Mouse (Mus musculus): ENCODE results near the gene Chrm1. TPM values are rescaled to one million over a fixed set of nuclear protein-coding genes. Genes with fewer than 3 reads are reported as not detected.

Chrm1 gene
- total RNA-seq, 2 experiments from 2014 or later: 157 to 166 TPM

DNA sequence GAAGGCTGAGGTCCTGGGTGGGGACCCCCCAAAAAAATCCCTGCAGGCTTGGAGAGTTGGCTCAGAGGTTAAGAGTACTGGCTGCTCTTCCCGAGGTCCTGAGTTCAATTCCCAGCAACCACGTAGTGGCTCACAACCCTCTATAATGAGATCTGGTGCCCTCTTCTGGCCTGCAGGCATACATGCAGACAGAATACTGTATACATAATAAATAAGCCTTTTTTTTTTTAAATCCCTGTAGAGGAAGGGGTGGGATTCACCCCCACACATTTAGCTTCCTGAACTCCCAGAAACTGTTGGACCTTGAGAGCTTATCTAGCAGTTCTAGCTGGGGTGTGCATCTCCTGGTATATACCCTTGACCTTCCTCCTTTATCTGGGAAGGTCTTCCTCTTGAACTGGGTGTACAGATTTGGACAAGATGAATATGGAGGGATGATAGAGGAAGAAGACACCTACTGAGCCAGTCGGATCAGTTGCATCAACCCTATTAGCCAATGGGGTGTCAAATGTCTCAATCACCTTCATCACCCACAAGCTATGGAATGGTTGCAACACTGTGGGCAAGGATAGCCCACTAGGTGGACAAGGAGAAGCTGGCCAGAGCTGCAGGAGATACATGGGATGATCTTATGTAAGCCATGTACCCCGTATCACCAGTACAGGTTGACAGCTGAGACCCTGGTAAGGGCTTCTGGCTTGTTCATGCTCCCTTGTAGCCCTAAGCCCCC lies 18.2 kb downstream of the Chrm1 start:
- no peak for DNase-seq (ENCODE audit: low spot score in 2 of 2)
- intact Hi-C loops (cut with DNase I): loop anchor here (2.0 kb wide), 1 partner anchor 113 kb away; no protein-coding TSS in a partner anchor

DNA sequence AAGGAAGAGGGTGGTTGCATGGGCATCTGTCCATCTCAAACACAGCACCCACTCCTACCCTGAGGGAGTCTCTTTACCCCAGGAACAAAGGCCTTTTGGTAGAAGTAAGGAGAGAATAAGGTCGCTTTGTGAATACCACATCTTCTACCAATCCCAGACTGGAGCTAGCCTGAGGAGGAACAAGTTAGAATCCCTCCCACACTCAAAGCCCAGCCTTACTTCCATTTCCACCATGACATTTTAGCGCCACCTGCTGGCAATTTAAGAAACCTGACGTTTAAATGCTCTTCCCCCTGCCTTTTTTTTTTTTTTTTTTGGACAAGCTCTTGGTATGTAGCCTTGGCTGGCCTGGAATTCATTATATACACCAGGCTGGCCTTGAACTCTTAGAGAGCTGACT lies 19.4 kb downstream of the Chrm1 start:
- DNase-seq (ENCODE audit: low spot score in 2 of 2): peak; percentile 67 to 75

DNA sequence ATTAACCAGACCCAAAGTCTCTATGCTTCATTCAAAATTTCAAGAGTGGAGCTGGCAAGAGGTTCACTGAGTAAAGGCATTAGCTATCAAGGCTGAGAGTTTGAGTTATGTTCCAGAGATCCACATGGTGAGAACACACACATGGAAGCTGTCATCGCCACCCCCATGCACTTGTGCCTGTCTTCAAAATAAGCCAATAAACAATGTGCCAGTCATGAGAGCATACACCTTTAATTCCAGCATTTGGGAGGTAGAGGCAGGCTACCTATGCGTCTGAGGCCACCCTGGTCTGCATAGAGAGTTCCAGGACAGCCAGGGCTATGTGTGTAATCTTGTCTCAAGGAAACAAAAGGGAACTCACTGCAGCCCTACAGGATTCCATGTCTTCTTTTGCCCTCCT lies 20.0 kb downstream of the Chrm1 start:
- intact Hi-C loops (cut with DNase I): loop anchor here (1.0 to 2.0 kb wide), 2 partner anchors 105 to 115 kb away; no protein-coding TSS in a partner anchor
- no peak for DNase-seq (ENCODE audit: low spot score in 2 of 2)

More for the DNA sequence above, 19.4 kb downstream of the Chrm1 start:
- intact Hi-C loops (cut with DNase I): loop anchor here (1.0 to 2.0 kb wide), 2 partner anchors 105 to 114 kb away; no protein-coding TSS in a partner anchor

DNA sequence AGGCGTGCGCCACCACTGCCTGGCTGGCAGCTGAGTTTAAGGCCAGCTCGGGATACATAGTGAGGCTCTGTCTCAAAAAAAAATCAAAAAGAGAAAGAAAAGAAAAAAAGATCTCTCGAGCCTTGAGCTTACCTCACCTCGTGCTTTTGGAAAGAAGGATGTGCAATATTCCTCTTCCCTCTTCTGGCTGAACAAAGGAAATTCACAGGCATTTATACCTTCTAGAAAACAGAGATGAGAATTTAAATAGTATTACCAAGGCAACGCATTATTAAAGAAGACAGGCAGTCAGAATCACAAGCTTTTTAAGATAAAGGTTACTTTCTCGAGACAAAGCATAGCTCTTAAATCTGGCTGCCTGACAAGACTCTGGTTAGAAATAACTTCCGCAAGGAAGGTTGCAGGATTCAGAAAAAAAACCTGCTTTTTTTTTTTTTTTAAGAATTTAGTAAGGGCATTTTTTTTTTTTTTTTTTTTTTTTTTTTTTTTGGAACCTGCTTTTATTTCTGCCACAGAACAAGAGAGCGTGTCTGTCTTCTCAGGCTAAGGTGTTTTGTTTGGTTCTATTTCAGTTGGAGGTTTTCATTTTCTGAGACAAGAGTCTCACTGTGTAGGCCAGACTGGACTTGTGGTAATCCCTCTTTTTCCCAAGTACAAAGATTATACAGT lies 28.4 kb downstream of the Chrm1 start:
- intact Hi-C loops (cut with DNase I): no loop called here
- no peak for DNase-seq (ENCODE audit: low spot score in 2 of 2)

DNA sequence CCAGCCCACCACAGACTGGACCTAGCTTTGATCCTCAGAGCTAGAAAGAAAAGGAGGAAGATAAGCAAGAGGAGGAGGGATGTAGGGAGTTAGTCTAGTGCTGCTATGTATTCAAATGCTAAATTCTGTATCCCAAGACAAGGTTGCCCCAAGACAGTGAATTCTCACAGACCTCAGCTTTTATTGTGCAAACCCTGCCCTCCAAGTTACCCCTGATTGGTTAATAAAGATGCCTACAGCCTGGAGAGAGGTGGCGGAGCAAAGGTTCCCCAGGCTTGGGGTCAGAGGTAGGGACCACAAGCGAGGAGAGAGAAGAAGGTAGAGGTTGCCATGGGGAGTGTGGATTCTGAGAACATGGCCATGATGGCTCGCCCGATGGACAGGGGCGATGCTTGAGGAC lies 29.2 kb downstream of the Chrm1 start:
- intact Hi-C loops (cut with DNase I): no loop called here
- DNase-seq (ENCODE audit: low spot score in 2 of 2): no peak

DNA sequence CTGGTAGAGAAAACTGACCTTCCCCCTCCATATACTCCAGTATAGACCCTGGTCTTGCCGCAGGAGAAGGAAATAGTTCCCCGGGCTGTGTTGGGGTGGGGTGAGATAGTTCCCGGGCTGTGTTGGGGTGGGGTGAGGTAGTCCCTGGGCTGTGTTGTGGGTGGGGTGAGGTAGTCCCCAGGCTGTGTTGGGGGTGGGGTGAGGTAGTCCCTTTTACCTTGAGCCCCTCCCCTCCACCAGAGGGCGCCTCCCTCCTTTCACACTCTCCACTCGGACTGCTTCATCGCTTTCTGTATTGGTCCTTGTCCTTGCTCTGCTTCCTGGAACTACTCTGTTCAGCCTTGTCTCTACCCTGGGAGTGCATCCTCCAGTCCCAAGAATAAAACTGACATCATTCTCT lies 31.7 kb downstream of the Chrm1 start:
- no peak for DNase-seq (ENCODE audit: low spot score in 2 of 2)
- intact Hi-C loops (cut with DNase I): no loop called here

DNA sequence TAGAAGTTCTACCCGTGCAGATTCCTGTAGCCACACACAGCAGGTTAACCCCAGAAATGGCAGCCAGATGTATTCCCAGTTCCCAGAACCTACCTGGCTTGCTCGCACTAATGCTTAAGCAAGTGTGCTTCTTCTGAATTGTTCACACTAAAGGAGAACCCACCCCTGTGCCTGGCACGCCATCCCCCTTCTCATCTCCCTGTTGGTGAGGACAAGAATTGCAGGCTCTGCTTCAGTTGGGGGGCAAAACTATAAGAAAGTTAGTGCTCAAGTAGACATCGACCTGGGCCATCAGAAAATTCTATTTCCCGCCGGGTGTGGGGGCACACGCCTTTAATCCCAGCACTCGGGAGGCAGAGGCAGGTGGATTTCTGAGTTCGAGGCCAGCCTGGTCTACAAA lies 36.1 kb downstream of the Chrm1 start:
- no peak for DNase-seq (ENCODE audit: low spot score in 2 of 2)
- intact Hi-C loops (cut with DNase I): no loop called here

DNA sequence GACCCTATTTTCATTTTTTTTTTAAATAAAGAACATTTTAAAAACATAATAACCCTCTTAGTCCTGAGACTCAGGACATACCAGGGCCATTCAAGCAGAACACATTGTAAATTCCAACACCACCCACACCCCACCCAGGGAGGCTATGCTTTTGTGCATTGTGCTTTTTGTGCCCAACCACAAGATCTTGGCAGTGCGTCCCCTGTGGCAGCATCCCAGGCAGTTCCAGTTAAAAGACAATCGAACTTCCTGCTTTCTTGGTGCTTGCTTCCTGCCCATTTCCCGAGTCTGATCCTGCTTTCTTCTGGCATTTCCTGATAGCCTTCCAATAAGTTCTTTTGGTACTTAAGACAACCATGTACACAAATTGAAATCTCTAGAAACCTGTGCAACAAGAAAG lies 38.9 kb downstream of the Chrm1 start:
- intact Hi-C loops (cut with DNase I): no loop called here
- no peak for DNase-seq (ENCODE audit: low spot score in 2 of 2)

DNA sequence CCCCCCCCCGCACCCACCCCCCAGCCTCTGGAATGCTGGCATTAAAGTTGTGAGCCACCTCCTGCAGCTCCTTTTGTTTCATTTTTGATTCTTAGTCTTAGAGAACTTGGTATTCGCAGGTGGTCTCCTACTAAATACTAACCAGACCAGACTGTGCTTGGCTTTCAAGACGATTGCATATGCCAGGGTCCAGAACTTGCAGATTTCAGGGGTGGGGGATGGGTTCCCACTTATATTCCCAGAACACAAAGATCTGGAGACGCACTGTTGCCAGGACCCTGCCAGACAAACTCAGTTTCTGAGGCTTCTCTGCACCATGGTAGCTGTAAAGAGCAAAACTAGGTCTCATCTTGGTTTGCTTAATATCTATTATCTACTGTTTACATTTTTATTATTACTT lies 40.0 kb downstream of the Chrm1 start:
- intact Hi-C loops (cut with DNase I): no loop called here
- no peak for DNase-seq (ENCODE audit: low spot score in 2 of 2)

DNA sequence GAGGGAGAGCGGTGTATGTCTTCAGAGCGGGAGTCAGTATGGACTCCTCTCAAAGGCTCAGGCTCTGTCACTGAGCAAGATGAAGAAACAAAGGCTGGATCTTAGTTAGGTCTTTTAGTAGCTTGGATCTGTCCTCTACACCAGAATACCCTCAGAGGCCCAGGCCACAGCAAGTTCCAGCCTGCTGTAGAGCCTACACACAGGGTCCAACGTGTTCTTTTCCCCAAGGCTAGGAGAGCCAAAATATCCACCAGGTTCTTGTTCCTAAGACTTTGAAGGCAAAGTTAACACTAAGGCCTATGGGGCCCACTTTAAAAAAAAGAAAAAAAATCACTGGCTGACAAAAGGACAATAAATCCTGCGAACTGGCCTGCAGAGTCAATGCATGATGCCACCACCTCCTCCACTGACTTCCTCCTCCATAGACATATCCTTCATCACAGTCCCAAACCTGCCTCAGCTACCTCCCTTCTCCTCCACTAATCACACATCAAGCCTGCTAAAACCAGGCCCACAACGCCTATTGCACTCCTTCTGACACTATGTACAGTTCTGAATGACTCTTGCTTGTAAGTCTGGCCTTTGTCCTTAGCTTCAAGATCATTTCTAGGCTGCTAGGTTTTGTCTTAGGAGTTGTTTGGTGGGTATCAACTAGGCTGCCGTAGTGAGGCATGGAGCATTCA lies 41.6 kb downstream of the Chrm1 start:
- intact Hi-C loops (cut with DNase I): no loop called here

DNA sequence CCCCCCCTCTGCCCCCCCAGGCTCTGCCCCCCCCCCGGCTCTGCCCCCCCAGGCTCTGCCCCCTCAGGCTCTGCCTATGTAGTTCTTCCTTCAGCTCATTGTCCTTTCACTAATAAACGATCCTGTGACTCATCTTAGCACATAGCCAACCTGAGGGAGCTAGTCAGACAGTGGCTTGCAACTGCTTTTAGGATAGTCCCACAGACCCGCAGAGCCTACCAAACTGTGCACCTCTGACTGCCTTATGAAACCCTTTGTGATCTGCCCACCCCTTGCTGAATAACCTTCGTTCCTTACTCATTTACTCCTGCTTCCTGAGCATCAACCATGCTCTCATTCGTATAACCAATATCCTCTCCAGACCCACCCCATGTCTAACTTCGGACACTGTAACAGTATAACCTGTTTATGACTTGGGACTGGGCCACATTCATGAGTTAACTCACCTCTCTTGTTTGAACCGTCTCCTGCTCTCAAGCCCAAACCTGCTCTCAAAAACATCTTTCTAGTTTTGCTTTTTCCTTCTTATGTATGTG lies 42.6 kb downstream of the Chrm1 start:
- no peak for DNase-seq (ENCODE audit: low spot score in 2 of 2)
- intact Hi-C loops (cut with DNase I): no loop called here

More for the DNA sequence above, 41.6 kb downstream of the Chrm1 start:
- no peak for DNase-seq (ENCODE audit: low spot score in 2 of 2)

DNA sequence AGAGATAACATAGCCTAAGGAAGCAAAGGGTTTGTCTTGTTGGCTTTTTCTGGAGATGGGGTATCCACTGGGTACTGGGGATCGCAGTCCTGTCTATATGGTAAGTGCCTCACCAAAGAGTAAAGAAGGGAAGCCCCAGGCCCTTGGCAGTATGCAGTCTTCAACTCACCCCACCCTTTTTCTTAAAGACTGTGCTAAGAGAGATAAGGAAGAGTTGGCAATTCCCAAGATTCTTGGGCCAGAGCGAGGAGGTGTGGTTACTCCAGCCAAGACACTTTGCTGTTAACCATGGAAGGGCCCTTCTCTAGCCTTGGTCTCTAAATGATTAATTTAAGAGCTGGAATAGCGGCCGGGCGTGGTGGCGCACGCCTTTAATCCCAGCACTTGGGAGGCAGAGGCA lies 43.3 kb downstream of the Chrm1 start:
- intact Hi-C loops (cut with DNase I): no loop called here
- no peak for DNase-seq (ENCODE audit: low spot score in 2 of 2)

DNA sequence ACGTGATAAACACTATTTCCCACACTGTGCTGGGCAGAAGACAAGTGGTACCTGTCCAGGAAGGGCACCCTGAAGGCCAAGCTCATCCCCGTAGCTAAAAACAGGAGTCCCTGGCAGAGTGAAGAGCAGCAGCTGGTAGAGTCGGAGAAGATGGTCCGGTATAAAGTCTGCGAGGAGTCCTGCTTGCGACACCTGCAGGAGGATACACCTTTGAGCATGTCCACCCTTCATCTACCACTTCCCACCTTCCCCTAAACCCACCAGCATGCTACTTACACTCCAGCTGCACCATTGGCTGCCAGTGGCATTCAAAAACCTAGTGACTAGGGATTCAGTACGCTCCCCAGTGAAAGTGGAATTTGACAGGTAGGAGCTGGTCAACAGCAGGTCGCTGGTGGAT lies 45.4 kb downstream of the Chrm1 start:
- no peak for DNase-seq (ENCODE audit: low spot score in 2 of 2)
- intact Hi-C loops (cut with DNase I): no loop called here

DNA sequence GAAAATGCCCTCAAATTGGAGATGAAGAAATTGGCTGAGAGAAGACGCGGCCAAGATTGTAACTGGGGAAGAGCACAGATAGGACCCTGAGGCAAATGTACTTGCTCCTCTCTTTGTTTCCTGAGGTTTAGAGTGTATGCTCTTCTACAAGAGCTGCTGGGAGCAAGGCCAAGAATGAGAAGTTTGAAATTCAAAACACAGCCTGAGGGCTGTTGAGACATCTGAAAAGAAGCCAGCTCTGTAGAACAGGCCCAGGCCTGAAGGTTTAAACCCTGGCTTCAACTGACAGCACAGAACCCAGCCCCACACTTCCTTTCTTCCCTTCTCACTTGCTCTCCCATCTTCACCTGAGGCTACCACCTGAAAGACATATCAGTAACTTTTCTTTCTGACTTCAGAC lies 46.5 kb downstream of the Chrm1 start:
- intact Hi-C loops (cut with DNase I): loop anchor here (5.0 kb wide), 1 partner anchor 48 kb away; the partner anchor contains the start of gene Chrm1
- DNase-seq (ENCODE audit: low spot score in 2 of 2): no peak

DNA sequence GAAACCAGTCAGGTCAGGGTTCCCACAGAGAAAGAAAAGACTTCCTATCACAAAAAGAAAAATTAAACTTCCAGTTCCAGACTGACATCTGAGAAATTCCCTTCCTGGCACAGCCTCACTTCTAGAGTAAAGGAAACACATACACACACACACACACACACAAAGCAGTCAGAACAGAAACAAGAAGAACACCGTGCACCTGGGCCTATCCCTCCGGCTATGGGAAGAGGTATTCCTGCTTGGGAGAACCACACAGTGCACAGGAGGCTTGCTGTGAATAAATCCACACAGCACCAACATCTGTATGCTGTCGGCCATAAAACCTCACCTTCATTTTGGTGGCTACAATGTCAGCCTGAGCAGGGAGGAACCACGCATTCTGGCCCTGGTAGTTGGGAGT lies 47.9 kb downstream of the Chrm1 start:
- intact Hi-C loops (cut with DNase I): loop anchor here (5.0 kb wide), 1 partner anchor 49 kb away; the partner anchor contains the start of gene Chrm1
- no peak for DNase-seq (ENCODE audit: low spot score in 2 of 2)

DNA sequence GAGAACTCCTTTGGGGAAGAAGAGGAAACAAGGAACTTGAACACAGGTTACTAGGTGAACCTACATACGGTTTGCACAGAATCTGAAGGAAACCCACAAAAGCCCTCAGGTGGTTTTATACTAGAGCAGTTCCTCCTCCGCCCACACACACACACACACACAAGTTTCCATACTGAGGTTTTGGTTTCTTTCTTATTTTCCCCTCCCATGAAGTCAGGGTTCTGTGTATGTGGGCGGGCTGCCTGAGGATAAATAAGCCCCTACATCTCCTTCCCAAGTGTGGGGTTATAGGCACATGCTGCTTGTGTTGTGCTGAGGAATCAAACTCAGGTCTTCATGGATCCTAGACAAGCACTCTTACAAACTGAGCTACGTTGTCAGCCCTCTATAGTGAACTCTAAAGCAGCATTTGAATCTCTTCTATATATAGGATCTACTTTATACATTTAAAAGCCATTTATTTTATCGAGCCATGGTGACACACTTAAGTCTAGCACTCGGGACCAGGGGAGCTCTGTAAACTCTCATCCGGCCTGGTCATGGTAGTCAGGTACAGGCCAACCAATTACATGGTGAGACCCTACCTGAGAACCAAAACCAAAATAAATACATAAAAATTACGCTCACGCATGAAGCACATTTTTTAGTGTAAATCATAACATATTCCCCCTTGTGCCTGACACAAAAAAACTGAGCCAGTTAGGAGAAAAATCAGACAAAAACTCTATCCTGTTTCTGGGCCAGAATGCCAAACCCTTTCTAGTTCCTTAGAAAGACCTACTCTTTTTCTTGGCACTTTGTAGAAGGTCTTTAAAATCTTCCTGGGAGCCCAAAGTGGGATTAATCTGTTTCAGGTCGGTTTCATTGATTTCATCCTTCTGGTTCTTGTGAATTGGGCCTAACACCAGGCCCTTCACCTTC lies 48.6 kb downstream of the Chrm1 start:
- intact Hi-C loops (cut with DNase I): loop anchor here (5.0 kb wide), 1 partner anchor 50 kb away; the partner anchor contains the start of gene Chrm1
- DNase-seq (ENCODE audit: low spot score in 2 of 2): no peak

DNA sequence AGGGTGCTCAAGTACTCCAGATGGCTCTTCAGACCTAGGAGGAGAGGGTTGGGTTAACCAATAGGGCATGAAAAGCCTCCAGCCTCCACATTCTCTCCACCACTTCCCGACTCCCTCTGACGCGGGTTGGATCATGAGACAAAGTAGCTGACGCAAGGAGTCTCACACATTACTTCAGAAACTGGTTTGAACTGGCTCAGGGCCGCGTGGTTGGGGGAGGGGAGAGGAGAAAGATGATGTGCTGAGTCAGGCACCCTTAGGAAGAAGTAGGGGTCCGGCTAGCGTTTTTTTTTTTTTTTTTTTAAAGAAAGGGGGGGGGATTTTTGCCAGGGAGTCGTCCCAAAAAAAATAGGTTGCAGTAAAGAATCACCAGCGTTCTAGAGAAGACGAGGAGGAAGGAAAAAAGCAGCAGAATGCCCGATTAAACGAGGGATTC lies 49.3 kb downstream of the Chrm1 start:
- intact Hi-C loops (cut with DNase I): loop anchor here (5.0 kb wide), 1 partner anchor 51 kb away; the partner anchor contains the start of gene Chrm1
- DNase-seq (ENCODE audit: low spot score in 2 of 2): peak in 1 of 2 experiments; percentile 53

DNA sequence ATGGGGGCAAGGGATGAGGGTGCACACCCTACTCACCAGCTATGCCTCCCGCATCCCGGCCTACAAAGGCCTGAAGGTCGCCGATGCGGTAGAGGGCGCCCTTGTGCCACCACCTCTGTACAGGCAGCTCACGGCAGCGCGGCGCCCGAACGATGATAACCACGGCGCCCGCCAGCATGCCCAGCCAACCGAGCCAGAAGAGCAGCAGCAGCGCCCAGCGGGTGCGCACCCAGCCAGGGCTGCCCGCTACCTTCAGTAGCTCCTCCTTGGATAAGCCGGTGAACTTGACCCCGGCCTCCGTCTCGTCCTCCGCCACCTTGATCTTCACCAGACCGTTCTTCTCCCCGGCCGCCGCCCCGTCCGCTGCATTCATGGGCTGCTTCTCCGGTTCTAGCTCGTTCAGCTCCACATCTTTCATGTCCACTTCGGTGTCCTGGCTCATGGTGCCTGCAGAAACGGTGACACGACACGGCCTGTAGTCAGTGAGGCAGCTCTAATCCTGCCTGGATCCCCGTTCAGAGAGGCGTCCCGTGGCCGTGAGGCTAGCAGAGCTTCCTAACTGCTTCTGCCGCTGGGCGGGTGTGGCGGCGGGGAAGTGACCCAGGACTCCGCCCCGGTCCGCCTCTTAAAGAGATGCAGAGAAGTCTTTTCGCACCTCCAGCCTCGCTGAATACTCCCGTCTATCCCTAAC lies 49.9 kb downstream of the Chrm1 start:
- peak; percentile 92 for DNase-seq (ENCODE audit: low spot score in 2 of 2)
- intact Hi-C loops (cut with DNase I): loop anchor here (5.0 kb wide), 1 partner anchor 51 kb away; the partner anchor contains the start of gene Chrm1

All from left cerebral cortex, postnatal 36 days (tissue).